Mouse (Mus musculus): ENCODE results near the gene Hhipl1. TPM values are rescaled to one million over a fixed set of nuclear protein-coding genes. Genes with fewer than 3 reads are reported as not detected.

Gene Hhipl1
- 1 to 10 TPM in 1 of 2 experiments, under 1 TPM in 1; 0.94 to 1.6 TPM for total RNA-seq (2021)

DNA sequence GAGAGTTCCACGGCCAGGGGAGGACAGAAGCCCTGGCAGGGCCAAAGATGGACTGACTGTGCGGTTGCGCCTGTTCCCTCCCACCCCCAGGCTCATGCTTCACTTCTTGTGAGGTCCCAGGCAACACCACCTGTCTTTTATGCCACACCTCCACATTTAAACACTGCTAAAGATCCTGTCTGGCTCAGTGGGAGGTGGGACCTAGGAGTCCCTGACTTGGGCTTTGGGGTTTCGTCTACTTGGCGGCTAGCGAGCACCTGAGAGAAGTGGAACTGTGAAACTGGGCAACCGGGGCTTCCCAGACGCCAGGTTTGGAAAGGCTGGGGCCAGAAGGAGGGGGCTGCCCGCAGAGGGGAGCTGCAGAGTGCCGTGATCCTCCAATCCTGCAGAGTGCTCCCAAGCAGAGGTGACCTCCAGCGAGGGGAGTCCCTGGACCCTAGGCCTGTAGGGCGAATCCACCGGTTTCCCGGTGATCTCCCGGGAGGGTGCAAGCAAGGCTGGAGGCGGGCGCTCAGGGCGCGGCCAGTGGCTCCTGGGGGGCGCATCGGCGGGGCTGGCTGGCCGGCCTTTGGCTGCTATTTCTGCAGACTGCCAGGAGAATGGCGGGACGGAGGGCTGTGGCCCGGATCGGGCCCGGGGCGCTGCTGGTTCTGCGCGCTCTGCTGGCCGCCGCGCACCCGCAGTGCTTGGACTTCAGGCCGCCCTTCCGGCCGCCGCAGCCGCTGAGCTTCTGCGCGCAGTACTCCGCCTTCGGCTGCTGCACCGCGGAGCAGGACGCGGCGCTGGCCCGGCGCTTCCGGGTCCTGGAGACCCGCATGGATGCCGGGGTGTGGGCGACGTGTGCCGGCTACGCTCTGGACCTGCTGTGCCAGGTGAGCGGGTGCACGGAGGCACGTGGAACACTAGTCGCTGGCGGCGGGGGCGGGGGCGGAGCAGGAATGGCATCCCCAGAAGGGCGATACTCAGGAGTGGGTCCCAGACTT lies at the start of gene Hhipl1:
Gene Hhipl1, plus strand, starts transcription at position 459 of the 983 bp plus-strand sequence.
- intact Hi-C loops (cut with DNase I) = no loop called here
- DNase-seq = peak; percentile 65 to 71

DNA sequence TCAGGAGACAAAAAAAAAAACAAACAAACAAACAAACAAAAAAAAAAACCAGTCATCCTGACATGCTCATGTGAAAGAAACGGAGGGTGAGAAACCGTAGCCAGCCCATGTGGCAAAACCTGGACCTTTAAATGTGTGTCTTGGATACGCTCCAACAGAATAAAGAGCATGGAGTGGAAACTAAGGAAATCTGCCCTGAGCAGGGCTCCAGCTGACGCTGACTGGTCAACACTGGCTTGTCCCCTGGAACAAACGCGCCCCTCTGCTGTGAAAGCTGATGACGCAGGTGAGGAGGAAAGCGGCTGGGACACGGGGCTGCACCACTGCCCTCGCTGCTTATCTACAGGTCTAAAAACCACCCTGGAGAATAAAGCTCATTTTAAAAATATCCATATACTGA lies 49.3 kb upstream of the Hhipl1 start:
- intact Hi-C loops (cut with DNase I) = no loop called here
- no peak for DNase-seq

DNA sequence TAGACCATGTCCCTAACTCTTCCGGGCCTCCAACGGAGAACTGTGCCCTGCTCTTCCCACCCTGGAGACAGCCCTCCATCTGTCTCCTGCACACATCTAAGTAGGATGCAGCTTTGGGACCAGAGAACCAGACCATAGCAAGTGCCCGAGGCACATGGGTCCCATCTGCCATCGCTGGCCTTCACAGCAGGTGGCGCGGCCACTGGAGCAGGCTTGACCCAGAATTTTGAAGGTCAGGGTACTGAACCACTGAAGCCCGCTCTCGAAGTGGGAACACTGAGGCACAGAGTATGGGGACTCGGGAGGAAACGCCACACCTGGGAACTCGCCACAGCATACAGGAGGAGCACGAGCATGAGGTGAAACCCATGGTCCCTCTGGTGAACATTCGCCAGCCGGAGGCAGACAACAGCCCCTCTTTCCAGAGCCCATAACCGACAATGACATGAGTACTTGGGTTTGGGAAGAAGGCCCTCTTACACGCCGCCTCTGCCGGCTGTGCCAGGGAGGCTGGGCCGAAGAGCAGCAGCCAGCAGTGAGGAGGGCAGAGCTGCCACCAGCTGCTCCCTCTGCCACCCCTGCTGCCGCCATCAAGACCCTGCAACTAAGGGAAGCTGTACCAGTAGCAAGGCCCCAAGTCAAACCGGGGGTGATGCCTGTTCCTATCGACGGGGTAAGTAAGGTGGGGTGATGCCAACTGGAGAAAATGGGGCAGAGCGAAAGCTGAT lies 46.6 kb upstream of the Hhipl1 start:
- intact Hi-C loops (cut with DNase I) = no loop called here
- no peak for DNase-seq

DNA sequence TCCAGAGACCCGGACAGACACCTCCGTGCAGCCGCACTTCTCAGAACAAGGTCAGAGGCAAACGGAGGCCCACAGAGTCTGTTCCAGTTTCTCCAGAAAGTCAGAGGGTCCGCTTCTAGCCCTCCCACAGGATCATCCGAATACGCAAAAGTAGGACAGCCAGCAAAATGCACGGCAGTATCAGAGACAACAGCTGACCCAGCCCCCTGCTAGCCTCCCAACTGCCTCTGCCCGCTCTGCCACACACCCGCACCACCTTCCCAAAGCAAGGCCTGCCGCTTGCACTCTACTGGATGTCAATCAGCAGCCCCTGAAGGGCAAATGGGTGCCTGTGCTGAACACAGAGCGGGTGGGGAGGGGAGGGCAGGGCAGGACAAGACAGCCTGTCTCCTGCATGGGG lies 45.1 kb upstream of the Hhipl1 start:
- DNase-seq = no peak
- intact Hi-C loops (cut with DNase I) = no loop called here

DNA sequence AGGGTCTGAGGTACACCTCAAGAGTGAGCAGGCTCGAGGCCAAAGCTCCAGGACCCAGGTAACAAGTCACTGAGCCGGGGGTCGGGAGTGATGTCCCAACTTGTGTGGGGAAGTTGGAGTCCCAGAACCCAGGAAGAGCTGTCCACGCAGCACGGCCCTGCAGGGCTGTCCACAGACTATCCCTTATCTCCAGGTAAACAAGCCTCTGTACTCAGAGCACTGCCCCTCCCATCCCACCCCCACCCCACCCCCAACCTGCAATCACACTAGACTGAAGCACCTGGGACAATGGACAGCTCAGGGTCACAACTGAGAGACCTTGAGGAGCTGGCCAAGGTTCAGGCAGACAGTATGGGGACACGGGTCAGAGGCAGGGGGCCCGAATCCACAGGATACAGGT lies 41.2 kb upstream of the Hhipl1 start:
- no peak for DNase-seq
- intact Hi-C loops (cut with DNase I) = no loop called here

DNA sequence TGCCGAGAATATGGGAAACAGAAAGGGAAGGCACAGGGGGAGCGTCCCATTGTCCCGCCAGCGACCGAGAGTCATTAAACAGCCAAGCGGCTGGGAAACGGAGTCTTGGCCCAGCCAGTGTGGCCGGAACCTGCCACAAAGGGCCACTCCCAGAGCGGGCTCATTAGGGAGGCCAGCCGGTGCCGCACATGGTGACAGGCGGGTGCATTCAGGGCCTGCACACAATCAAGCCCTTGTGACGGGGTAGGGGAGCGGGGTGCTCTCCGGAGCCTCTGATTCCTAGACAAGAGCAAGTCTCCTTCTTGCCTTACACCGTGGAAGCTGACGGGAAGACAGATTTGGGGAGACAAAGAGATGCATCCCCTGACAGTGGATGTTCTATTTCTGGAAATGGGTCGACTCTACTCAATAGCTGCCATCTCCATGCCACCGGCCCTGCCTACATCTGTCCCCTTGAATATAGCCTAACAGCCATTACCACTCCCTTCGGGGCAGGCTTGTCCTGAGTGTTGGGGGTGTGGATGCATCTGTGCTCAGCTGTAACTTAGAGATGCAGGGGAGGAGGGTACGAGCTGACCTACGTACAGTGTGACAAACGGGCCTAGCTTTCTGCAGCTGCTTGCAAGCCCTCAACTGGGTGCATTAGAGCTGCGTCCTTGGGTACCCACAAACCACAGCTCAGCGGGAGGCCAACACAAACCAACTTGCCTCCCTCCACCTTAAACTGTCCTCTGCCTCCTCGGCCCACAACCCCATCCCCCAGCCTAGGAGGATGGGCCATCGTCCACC lies 40.0 kb upstream of the Hhipl1 start:
- intact Hi-C loops (cut with DNase I) = no loop called here
- peak in 1 of 2 experiments; percentile 51 for DNase-seq

DNA sequence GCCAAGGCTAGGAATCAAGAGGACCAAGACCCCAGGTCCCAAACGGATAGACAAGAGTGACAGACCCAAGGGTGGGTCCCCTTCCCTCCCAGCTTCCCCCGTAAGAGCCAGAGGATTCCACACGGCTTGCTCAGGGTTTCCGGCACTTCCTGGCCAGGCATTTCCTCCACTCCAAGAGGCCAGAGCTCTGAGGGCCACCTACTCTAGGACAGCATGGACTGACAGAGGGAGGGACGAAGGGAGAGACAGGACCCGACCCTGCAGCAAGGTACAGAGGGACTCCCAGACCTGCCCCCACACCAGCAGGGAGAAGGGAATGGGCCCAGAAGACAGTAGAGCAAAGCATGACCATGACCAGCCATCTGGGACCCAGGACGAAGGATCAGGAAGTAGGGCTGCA lies 38.4 kb upstream of the Hhipl1 start:
- intact Hi-C loops (cut with DNase I) = no loop called here
- peak in 1 of 2 experiments; percentile 58 for DNase-seq

DNA sequence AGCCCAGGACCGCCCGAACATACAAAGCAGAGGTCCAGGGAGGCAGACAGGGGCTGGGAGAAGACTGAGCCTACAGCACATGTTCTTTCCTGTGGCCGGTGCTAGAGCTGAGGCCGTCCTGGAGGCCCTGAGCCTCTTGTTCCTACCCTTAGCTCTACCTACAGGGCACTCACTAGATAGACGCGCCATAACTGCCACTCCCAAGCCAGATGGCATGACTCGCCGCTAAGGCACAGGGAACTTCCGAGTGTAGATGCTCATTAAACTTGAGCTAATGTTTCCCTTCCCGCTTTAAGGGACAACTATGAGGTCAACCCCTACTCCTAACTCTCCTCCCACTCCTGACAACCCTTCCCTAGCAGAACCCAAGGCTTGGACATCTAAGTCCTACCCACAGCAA lies 37.1 kb upstream of the Hhipl1 start:
- intact Hi-C loops (cut with DNase I) = no loop called here
- no peak for DNase-seq

DNA sequence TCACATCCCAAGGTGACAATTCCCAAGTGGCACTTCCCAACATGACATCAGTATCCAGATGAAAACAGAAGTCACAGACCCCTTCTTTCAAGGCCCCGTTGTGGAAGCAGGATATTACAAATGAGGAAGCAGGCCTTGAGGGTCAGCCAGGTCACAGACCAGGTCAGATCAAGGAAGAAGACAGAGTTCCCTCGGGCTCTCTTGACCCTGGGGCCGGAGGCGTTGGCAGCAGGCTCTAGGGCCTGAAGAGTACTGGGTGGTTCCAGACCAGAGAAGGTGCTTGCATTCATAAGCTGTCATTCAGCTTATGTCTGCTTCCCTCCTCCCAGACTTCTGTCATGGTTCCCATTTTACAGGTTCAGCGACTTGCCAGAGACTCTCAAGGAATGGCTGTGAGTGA lies 36.4 kb upstream of the Hhipl1 start:
- intact Hi-C loops (cut with DNase I) = loop anchor here (2.0 kb wide), 1 partner anchor 25 kb away; no protein-coding TSS in a partner anchor
- no peak for DNase-seq

DNA sequence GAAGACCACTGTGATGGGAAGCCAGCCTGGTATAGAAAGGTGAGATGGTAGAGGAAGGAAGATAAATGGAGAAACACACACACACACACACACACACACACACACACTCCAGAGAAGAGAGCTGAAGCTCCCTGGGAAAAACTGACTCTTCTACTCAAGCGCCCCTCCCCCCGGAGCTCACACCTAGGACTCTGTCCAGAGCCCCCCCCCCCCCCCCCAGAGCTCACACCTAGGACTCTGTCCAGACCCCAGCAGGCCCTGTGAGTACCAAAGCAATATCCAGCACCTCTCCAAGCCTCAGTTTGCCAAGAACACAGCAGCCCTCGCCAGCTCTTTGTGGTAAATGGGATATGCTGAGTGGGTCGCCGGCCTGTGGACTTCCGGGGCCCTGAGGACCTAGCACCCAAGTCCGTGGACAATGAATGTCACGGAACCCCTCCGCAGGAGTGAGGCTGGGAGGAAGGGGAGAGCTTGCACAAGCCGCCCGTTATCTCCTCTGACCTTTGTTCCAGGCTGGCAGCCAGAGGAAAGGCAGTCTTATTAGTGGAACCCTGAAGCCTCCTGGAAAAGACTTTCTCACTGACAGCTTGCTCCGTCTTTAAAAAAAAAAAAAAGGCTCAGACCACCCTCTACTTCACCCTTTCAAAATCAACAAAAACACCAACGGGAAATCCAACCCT lies 35.7 kb upstream of the Hhipl1 start:
- intact Hi-C loops (cut with DNase I) = loop anchor here (2.0 kb wide), 1 partner anchor 26 kb away; no protein-coding TSS in a partner anchor
- peak in 1 of 2 experiments; percentile 57 for DNase-seq

DNA sequence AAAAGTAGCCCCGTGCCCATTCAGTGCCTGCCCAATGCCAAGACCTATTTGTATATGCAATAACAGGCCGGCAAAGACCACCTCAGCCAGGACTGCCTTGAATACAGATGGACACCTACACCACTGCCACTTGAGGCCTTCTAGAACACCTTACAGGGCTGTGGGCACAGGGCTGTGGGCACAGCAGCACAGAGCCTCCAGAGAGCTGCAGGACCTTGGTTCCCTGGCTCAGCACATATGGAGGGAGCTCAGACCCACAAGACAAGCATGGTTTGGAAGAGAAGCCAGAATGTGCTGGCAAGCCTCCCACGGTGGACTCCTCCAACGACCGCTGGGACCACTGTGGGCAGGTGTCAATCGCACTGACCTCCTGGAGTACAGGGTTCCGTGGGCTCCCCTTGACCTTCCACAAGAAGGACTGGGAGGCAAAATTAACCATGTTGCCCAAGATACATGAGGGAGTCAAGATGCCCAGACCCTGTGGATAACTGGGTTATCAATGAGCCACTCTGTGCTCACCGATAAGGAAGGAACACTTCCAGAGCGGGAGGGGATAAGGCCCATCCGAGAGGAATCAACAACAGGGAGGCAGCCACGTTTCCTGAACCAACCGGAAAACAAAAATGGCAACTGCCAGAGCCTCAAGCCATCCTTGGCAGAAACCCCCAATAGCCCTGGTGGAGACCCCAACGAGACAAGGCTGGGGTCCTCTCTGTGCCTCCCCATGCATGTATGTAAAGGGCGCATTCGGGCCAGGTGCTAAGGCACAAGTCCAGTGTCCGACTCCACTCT lies 34.5 kb upstream of the Hhipl1 start:
- intact Hi-C loops (cut with DNase I) = loop anchor here (2.0 kb wide), 1 partner anchor 27 kb away; no protein-coding TSS in a partner anchor
- no peak for DNase-seq

DNA sequence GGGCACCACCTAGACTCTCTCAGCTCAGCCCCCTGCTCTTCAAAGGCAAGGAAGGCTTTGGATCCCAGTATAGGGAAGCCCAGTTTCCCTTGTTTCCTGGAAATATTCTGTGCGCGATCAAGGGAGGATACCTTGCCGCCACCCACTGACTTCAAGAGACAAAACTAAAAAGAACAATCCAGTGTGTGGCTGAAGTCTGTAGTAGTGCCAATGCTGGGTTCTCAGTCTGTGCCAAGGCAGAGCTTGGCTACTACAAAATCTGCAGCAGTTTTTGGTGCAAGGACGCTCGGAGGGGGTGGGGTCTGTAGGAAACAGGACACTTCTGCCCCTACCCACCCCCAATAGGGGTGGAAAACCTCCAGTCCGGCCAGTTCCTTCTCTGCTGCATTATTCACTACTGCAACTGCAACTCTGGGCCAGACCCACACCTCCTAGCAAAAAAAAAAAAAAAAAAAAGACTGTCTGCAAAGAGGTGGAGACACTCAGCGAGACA lies 33.9 kb upstream of the Hhipl1 start:
- no peak for DNase-seq
- intact Hi-C loops (cut with DNase I) = no loop called here

DNA sequence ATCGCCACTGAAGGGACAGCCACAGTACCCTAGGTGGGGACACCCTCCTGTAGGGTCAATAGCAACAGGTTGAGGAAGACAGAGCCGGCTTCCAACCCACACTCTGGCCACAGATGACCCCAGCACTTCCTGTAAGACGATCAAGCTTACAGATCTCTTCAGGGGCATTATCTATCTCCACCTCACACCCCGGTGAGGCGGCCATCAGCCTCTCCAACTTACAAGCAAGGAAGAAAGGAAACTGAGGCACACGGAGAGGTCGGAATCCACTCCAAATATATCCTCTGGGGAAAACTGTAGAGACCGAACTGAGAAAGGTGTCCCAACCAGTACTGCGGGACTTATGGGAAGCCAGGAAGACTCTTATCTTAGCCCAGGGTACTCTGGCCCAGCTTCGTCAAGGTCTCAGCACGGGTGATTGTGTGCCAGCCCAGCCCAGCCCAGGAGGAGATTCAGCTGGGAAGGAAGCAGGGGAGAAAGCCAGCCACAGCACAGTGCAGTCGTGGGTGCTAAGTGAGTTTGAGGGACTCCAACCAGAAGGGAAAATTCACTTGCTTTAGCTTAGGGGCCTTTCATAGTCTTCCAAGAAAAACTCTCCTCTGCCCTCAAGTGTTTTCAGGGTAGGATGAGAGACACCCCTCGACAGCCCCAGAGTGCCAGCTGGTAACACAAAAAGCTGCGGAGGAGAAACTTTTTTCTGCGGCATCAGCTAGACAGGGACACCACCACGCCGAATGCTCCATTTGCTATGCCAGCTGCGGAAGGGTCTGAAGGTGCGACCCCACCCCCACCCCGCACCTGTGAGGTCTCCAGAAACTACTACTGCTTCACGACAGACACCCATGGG lies 32.4 kb upstream of the Hhipl1 start:
- intact Hi-C loops (cut with DNase I) = loop anchor here (2.0 kb wide), 1 partner anchor 39 kb away; no protein-coding TSS in a partner anchor
- DNase-seq = no peak

DNA sequence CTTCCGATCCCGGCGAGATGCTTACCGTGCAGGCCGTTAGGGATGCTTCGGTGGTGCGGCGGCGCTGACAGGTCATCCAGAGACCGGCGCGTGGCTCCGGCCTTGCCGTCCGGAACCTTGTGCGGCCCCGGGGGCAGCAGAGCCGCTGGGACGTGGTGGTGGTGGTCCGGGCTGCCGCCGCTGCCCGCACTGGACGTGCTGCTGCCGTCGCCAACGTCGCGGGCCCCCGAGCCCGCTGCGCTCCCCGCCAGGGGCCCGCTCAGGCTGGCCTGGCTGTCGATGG lies 31.8 kb upstream of the Hhipl1 start:
- intact Hi-C loops (cut with DNase I) = loop anchor here (2.0 kb wide), 1 partner anchor 39 kb away; no protein-coding TSS in a partner anchor
- DNase-seq = no peak

DNA sequence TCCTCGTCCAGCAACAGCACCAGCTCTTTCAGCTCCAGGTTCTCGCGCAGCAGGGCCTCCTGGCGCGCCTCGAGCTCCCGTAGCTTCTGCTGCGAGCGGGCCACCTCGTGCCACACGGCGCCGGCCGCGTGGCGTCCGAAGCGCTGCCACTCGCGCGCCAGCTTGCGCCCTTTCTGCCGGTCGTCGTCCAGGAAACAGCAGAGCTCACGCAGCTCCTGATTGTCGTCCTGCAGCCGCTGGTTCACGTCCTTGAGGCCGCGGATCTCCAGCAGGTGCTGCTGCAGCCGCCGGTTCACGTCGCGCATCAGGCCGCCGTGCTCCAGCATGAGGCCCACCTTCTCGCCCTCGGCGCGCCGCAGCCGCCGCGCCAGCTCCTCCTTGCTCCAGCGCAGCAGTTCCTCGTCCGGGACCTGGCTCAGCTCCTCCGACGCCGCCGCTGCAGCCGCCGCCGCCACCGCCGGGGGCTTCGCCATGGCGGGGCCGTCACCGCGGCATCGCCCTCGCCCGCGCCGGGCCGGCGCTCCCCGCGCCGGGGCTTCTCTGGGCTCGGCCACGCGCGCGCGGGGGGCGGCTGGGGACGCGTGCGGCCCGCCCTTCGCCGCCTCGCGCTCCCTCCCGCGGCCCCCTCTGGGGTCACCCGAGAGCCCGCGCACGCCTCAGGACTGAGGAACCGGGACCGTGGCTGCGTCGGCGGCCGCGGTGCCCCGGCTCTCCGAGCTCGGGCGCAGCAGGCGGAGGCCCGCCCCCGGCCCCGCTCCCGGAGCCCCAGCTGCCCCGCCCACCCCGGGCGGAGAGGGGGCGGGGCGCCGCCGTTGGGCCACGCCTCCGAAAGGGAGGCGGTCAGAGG lies 31.2 kb upstream of the Hhipl1 start, which contains the start of gene Ccdc85c:
Gene Ccdc85c, minus strand, starts transcription at position 765 of the 847 bp plus-strand sequence.
- DNase-seq = no peak
- intact Hi-C loops (cut with DNase I) = loop anchor here (2.0 kb wide), 1 partner anchor 40 kb away; no protein-coding TSS in a partner anchor

DNA sequence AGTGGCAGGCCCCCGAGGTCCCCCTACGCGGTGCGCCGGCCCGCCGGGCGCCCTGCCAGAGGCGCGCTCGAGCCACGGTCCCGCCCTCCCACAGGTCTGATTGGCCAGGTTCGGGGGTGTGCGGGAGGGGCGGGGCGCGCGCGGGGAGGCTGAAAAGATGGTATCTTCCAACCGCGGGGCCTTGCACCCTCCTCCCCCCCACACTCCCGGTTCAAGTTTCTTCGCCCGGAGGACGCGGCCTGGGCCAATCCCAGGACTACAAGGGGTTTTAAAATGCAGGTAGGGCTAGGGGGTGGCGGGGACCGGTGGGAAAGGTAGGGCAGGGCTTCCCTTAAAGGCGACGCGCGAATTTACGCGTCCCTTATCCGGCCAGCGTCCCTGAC lies 30.6 kb upstream of the Hhipl1 start:
- DNase-seq = peak; percentile 96 to 98
- intact Hi-C loops (cut with DNase I) = loop anchor here (2.0 kb wide), 1 partner anchor 41 kb away; no protein-coding TSS in a partner anchor
